Mouse (Mus musculus) liver, postnatal 0 days (tissue): ENCODE measurements at regions not wholly inside any gene's neighbourhood (a gene's known extent, or its start where the extent isn't known, plus 50 kb on each side); places are given as distances from the start of the nearest gene placed in this dataset.

Source experiments
- CTCF ChIP-seq: sonication (generic); IDR thresholded peaks from 2 replicates; pipeline ENCODE4 v1.5.1; 2016; ENCODE audit warnings: antibody characterized with exemption, low read depth
- EP300 ChIP-seq: IDR thresholded peaks from 2 replicates; pipeline ENCODE4 v1.6.1; 2016; ENCODE audit warnings: antibody characterized with exemption, low read depth, mild to moderate bottlenecking

DNA sequence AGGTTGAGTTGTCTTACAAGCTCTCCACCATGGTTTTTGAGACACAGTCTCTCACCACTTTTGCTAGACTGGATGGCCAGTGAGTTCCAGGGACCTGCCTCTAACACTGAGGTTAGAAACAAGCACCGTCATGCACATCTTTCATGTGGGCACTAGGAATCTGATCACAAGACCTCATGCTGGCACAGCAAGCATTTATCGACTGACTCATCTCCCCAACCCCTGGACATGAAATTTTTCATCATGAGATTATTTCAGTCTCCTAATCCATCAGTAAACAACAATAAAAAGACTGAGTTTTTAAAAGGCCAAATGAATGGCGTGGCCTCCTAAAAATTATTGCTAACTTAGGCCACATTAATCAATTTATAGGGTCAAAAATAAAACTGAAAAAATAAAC is 210.0 kb upstream of the Zmiz1 start:
- no peak for TF ChIP-seq CTCF
- no peak for TF ChIP-seq EP300
